Mouse (Mus musculus): ENCODE measurements around the gene Rhob. TPM values are rescaled to one million over a fixed set of nuclear protein-coding genes. Genes with fewer than 3 reads are reported as not detected.

Gene Rhob
- 77.3 and 91.4 TPM in 2 replicates for polyA plus RNA-seq (2012; rRNA removed)

DNA sequence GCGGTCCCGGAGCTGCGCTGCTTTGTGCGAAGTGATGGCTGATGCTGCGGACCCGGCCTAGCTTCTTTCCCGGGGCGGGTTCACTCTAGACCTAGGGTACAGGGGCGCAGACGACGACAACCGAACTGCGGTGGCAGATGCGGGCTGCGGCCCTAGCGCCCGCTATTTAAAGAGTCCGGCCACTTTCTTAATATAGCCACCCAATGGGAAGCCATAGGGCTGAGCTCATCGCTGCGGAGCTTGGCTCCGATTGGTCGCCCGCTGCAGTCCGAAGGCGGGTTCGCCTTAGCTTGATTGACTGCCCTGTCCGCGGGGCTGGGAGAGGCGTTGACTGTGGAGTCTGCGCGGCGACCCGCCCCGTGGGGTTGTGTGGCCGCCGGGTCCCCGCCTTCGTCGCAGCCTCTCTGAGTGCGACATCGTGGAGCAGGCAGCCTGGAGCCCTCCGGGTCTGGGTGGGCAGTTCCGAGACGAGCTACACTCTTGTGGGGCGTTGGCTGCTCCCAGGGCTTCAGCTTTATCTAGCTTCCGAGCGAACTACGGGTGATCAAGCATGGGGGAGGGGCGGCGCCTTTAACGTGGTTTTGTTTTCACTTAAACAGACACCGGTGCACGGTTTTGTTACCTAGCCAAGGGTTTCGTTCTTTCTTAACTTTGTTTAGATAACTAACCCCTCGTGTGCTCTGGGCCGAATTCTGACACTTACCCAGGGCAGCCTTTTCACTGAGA, at the start of gene Rhob:
TSS of gene Rhob (minus strand) at position 139 of the 726 bp plus-strand sequence.
- Histone ChIP-seq H3K4me1 (replicated peaks; ENCODE audit: control insufficient read depth, insufficient read depth, low read length) (peaks cover 27% of the 10 kb centered on the region), H3K36me3 (ENCODE audit: control insufficient read depth, insufficient read depth, low read length) (no peaks in the 10 kb centered on the region), H3K4me3 (ENCODE audit: control insufficient read depth, insufficient read depth, low read length) (peak within 1 kb of the TSS; percentile 50), H3K27ac (ENCODE audit: control insufficient read depth, insufficient read depth, low read length) (no peak within 1 kb of the TSS), H3K27me3 (ENCODE audit: control insufficient read depth, insufficient read depth, low read length) (peaks cover 5% of the 10 kb centered on the region; the same call in 1 of the 2 replicates)
- WGBS = under 1% methylated on average over 56 of the region's 56 CpGs
- TF ChIP-seq POLR2A (IDR thresholded peaks at IDR 0.05; ENCODE audit: control insufficient read depth, extremely low read depth, insufficient read depth, low read length, poor library complexity) = 0 out of 2 replicates have a peak, but pooled peaks have one; percentile 28
- no peak for TF ChIP-seq CTCF (IDR thresholded peaks at IDR 0.05; ENCODE audit: borderline replicate concordance, control insufficient read depth, extremely low read depth, insufficient read depth, low read length, poor library complexity)
- peak; percentile 53 for DNase-seq

DNA sequence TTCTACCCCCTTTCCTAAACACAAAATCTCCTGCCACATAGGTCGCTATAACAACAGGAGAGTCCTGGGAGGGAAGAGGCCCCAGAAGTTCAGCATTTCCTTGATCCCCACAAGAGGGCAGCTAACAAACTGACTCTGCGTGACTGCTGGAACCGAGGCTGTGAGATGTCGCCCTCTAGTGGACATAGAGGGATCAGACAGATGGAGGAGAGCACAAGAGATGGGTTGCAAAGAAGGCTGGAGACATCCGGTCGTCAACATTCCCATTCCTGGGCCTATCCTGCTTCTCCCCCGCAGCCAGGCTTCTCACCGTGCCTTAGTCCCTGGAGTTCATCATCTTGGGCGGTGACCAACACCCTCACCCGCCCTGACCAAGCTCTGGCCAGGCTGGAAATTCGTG, 47.5 kb upstream of the Rhob start:
- peak; percentile 56 for DNase-seq
- H3K4me3 ChIP-seq (ENCODE audit: control insufficient read depth, insufficient read depth, low read length) = no peak overlapping the region
- no peak overlapping the region for H3K27ac ChIP-seq (ENCODE audit: control insufficient read depth, insufficient read depth, low read length)
- WGBS = 24% methylated on average over 11 of the region's 11 CpGs
- no peaks in the 10 kb centered on the region for H3K36me3 ChIP-seq (ENCODE audit: control insufficient read depth, insufficient read depth, low read length)
- no peaks in the 10 kb centered on the region for H3K27me3 ChIP-seq (ENCODE audit: control insufficient read depth, insufficient read depth, low read length)
- TF ChIP-seq CTCF (IDR thresholded peaks at IDR 0.05; ENCODE audit: borderline replicate concordance, control insufficient read depth, extremely low read depth, insufficient read depth, low read length, poor library complexity) (peak; percentile 90; the same call in 1 of the 2 replicates), POLR2A (IDR thresholded peaks at IDR 0.05; ENCODE audit: control insufficient read depth, extremely low read depth, insufficient read depth, low read length, poor library complexity) (no peak)
- no peaks in the 10 kb centered on the region for H3K4me1 ChIP-seq (replicated peaks; ENCODE audit: control insufficient read depth, insufficient read depth, low read length)

DNA sequence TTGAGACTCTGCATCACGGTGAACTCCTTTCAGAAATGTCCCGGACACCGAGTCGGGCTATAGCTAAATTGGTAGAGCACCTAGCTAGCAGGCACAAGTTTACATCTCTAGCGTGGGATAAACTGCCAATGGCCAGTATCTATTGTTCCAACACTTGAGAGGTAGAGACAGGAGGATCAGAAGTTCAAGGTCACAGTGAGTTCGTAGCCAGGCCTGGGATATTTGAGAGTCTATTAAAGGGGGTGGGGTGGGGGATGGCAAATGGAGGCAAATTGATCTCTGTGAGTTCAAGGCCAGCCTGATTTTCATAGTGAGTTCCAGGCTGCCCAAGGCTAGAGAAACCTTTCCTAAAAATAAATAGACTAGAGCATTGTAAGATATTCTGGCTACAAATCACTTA, 47.0 kb upstream of the Rhob start:
- Histone ChIP-seq H3K27ac (ENCODE audit: control insufficient read depth, insufficient read depth, low read length) (no peak overlapping the region), H3K36me3 (ENCODE audit: control insufficient read depth, insufficient read depth, low read length) (no peaks in the 10 kb centered on the region), H3K4me1 (replicated peaks; ENCODE audit: control insufficient read depth, insufficient read depth, low read length) (no peaks in the 10 kb centered on the region), H3K27me3 (ENCODE audit: control insufficient read depth, insufficient read depth, low read length) (no peaks in the 10 kb centered on the region), H3K4me3 (ENCODE audit: control insufficient read depth, insufficient read depth, low read length) (no peak overlapping the region)
- TF ChIP-seq POLR2A (IDR thresholded peaks at IDR 0.05; ENCODE audit: control insufficient read depth, extremely low read depth, insufficient read depth, low read length, poor library complexity) (no peak), CTCF (IDR thresholded peaks at IDR 0.05; ENCODE audit: borderline replicate concordance, control insufficient read depth, extremely low read depth, insufficient read depth, low read length, poor library complexity) (no peak)
- 95% methylated on average over 6 of the region's 6 CpGs for WGBS
- no peak for DNase-seq

DNA sequence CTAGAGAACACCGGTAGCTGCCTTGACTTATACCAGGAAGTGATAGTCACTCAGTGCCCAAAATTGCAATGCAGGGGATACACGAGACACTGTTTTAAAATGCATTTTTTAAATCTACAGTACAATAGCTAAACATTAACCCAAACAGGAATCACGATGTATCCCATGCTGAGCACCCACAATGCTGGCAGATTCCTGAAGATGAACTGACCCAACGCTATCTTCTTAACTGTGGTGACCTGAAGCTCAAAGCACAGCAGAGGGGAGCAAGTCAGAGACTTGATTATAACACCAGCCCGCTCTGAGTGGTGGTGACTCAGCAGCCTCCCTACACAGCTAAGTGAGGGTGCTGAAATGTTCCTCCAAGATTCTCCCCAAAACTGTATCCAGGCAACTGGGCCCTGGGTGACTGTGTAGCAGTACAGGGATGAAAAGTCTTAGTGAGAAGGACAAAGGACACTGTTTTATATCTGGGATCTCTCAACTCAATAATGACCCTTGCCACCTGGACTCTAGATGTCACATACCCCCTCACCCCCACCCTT, 45.3 kb upstream of the Rhob start:
- WGBS = 93% methylated on average over 5 of the region's 5 CpGs
- TF ChIP-seq POLR2A (IDR thresholded peaks at IDR 0.05; ENCODE audit: control insufficient read depth, extremely low read depth, insufficient read depth, low read length, poor library complexity) (no peak), CTCF (IDR thresholded peaks at IDR 0.05; ENCODE audit: borderline replicate concordance, control insufficient read depth, extremely low read depth, insufficient read depth, low read length, poor library complexity) (no peak)
- no peaks in the 10 kb centered on the region for H3K4me1 ChIP-seq (replicated peaks; ENCODE audit: control insufficient read depth, insufficient read depth, low read length)
- no peak overlapping the region for H3K27ac ChIP-seq (ENCODE audit: control insufficient read depth, insufficient read depth, low read length)
- no peak overlapping the region for H3K4me3 ChIP-seq (ENCODE audit: control insufficient read depth, insufficient read depth, low read length)
- DNase-seq = no peak
- H3K27me3 ChIP-seq (ENCODE audit: control insufficient read depth, insufficient read depth, low read length) = no peaks in the 10 kb centered on the region
- H3K36me3 ChIP-seq (ENCODE audit: control insufficient read depth, insufficient read depth, low read length) = no peaks in the 10 kb centered on the region

DNA sequence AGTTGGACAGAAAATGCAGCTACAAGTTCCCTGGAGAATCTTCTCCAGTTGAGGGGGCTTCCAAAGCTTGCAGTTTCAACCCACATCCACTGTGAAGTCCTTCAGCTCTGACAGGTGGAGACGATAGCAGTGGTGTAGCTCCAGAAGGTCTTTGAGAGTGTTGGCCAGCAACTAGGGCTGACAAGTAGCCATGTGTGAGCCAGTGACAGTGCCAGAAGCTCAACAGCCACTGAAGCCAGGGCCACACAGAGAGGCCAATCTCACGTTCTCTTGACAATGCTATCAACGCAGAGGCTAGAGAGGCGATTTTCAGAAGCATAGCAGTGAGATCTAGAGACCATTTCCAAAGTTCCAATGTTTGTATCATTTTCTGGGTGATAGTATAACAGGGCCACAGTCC, 42.6 kb upstream of the Rhob start:
- no peak overlapping the region for H3K4me3 ChIP-seq (ENCODE audit: control insufficient read depth, insufficient read depth, low read length)
- no peaks in the 10 kb centered on the region for H3K4me1 ChIP-seq (replicated peaks; ENCODE audit: control insufficient read depth, insufficient read depth, low read length)
- WGBS = 93% methylated on average over 4 of the region's 4 CpGs
- no peak overlapping the region for H3K27ac ChIP-seq (ENCODE audit: control insufficient read depth, insufficient read depth, low read length)
- TF ChIP-seq POLR2A (IDR thresholded peaks at IDR 0.05; ENCODE audit: control insufficient read depth, extremely low read depth, insufficient read depth, low read length, poor library complexity) (no peak), CTCF (IDR thresholded peaks at IDR 0.05; ENCODE audit: borderline replicate concordance, control insufficient read depth, extremely low read depth, insufficient read depth, low read length, poor library complexity) (no peak)
- no peaks in the 10 kb centered on the region for H3K27me3 ChIP-seq (ENCODE audit: control insufficient read depth, insufficient read depth, low read length)
- H3K36me3 ChIP-seq (ENCODE audit: control insufficient read depth, insufficient read depth, low read length) = no peaks in the 10 kb centered on the region
- no peak for DNase-seq

DNA sequence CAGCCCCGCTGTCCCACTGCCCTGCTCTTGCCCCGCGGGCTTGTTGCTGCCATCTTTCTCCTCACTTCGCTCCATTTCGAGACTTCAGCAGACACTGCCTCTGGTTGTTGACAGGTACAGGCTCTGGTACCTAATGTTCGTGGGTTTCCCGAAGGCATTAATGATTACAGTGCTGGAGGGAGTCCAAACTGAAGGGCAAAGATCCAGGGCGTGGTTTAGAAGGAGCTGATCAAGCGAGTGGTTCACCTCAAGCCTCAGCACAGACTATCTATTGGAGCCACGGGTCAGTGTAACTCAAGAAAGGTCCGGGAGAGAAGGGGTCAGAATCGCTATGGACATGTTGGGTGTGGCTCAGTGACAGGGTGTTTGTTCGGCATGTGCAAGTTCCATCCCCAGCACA, 39.7 kb upstream of the Rhob start:
- 81% methylated on average over 13 of the region's 13 CpGs for WGBS

More for the DNA sequence above, 39.7 kb upstream of the Rhob start:
- DNase-seq = no peak
- Histone ChIP-seq H3K36me3 (ENCODE audit: control insufficient read depth, insufficient read depth, low read length) (no peaks in the 10 kb centered on the region), H3K27ac (ENCODE audit: control insufficient read depth, insufficient read depth, low read length) (no peak overlapping the region), H3K4me1 (replicated peaks; ENCODE audit: control insufficient read depth, insufficient read depth, low read length) (no peaks in the 10 kb centered on the region), H3K4me3 (ENCODE audit: control insufficient read depth, insufficient read depth, low read length) (no peak overlapping the region), H3K27me3 (ENCODE audit: control insufficient read depth, insufficient read depth, low read length) (no peaks in the 10 kb centered on the region)
- TF ChIP-seq POLR2A (IDR thresholded peaks at IDR 0.05; ENCODE audit: control insufficient read depth, extremely low read depth, insufficient read depth, low read length, poor library complexity) = no peak

Data from thymus, adult 2 months (tissue).